Mouse (Mus musculus) neural tube, embryonic 15.5 days (tissue): ENCODE measurements around the gene Pp2d1. TPM values are rescaled to one million over a fixed set of nuclear protein-coding genes. Genes with fewer than 3 reads are reported as not detected.

ENCODE experiments used
- ATAC-seq: fragments of 200-750 bp; cut with Nextera tagmentation; 2 replicates; pipeline ENCODE4 v1.8.0; 2017; ENCODE audit warnings: mild to moderate bottlenecking, moderate TSS enrichment, moderate library complexity; ENCODE audit not compliant: low FRiP score
- H3K27ac ChIP-seq: fragments of 300-500 bp; sonication (generic); replicated peaks from 2 replicates; pipeline ENCODE4 v1.5.1; 2015; ENCODE audit warnings: mild to moderate bottlenecking, inconsistent platforms
- H3K27me3 ChIP-seq: fragments of 300-500 bp; sonication (generic); replicated peaks from 2 replicates; pipeline ENCODE4 v1.6.1; 2015; ENCODE audit warnings: inconsistent platforms
- H3K36me3 ChIP-seq: fragments of 300-500 bp; sonication (generic); 2 replicates; pipeline ENCODE4 v1.6.1; 2015; ENCODE audit warnings: inconsistent platforms
- H3K4me1 ChIP-seq: fragments of 300-500 bp; sonication (generic); 2 replicates; pipeline ENCODE4 v1.6.1; 2015; ENCODE audit warnings: inconsistent platforms
- H3K4me2 ChIP-seq: fragments of 300-500 bp; sonication (generic); 2 replicates; pipeline ENCODE4 v1.6.1; 2015; ENCODE audit warnings: inconsistent platforms, mild to moderate bottlenecking, moderate library complexity
- H3K4me3 ChIP-seq: fragments of 300-500 bp; sonication (generic); replicated peaks from 2 replicates; pipeline ENCODE4 v1.5.1; 2015; ENCODE audit warnings: mild to moderate bottlenecking, inconsistent platforms
- H3K9ac ChIP-seq: fragments of 300-500 bp; sonication (generic); replicated peaks from 2 replicates; pipeline ENCODE4 v1.6.1; 2015; ENCODE audit warnings: mild to moderate bottlenecking, inconsistent platforms
- H3K9me3 ChIP-seq: fragments of 300-500 bp; sonication (generic); replicated peaks from 2 replicates; pipeline ENCODE4 v1.6.1; 2016; ENCODE audit warnings: inconsistent platforms
- WGBS: fragments of 180-500 bp; shearing (Covaris S2); methylation state at CpG from one replicate; pipeline ENCODE4 v1.1.7; 2015; ENCODE audit warnings: mixed read lengths; 5-methylcytosine and 5-hydroxymethylcytosine counted together
- polyA plus RNA-seq: library from polyadenylated mRNA; unstranded; fragments of >200 nt; fragmentation: Nextera tagmentation; extraction: Ambion mirVana; gene quantifications from 2 replicates; pipeline ENCODE4 v1.2.1, GENCODE M21; 2015

The Pp2d1 gene
- polyA plus RNA-seq, 1 experiment from 2014 or later = 0.44 TPM

DNA sequence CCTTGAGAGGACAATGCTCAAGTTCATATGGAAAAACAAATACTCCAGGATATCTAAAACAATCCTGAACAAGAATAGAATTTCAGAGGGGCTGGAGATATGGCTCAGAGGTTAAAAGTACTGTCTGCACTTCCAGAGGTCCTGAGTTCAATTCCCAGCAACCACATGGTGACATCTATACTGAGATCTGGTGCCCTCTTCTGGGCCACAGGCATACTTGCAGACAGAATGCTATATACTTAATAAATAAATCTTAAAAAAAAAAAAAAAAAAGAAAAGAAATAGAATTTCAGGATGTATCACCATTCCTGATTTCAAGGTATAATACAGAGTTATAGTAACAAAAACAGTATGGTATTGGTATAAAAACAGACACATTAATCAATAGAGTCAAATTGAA is 19.9 kb downstream of the Pp2d1 start:
- no peak overlapping the region for H3K4me2 ChIP-seq
- H3K27ac ChIP-seq = no peak overlapping the region
- ATAC-seq = no peak
- H3K27me3 ChIP-seq = no peaks in the 10 kb centered on the region
- peaks cover 12% of the 10 kb centered on the region; the same call in 1 of the 2 replicates for H3K36me3 ChIP-seq
- H3K4me1 ChIP-seq = no peaks in the 10 kb centered on the region
- H3K9ac ChIP-seq = no peak overlapping the region
- no peak overlapping the region for H3K4me3 ChIP-seq
- H3K9me3 ChIP-seq = no peaks in the 10 kb centered on the region

DNA sequence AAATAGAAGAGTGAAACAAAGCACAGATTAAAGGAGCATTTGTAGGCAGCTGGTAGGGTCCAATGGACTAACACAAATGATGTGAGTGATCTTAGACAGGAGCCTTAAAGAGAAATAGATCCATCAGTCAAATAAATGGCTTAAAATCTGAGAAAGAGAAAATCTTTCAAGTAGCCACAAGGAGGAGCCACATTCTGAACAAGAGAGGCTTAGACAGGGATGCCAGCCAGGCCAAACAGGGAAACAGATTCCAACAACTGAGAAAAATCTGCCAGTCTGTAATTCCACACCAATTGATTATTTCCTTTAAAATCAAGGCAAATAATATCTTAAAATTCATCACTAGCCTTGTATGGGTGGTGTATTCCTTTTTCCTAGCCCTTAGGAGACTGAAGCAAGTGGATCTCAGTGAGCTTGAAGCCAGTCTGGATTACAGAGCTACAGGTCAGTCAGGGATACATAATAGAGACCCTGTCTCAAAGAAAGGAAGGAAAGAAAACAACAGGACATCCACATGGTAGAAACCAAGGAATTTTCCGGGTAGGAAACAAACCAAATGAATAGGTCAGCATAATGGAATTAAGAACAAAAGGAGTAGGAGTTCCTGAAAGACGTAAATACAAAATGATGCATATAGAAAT is 26.8 kb downstream of the Pp2d1 start:
- peak; percentile 53; the same call in 1 of the 2 replicates for ATAC-seq
- 85% methylated on average over 2 of the region's 2 CpGs for WGBS

DNA sequence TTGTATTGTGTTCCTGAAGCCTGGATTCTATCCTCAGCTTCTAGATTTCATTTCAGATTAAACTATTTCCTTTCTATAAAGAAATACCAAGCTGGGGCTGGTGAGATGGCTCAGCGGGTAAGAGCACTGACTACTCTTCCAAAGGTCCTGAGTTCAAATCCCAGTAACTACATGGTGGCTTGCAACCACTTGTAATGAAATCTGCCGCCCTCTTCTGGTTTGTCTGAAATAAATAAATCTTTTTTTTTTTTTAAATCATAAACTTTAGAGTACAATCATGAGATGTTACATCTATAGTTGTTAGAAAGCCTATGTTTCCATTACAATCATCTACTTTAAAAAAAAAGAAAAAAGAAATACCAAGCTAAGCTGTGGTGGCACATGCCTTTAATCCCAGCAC is 36.3 kb downstream of the Pp2d1 start:
- Histone ChIP-seq H3K9ac (no peak overlapping the region), H3K27me3 (no peaks in the 10 kb centered on the region), H3K9me3 (no peaks in the 10 kb centered on the region), H3K27ac (no peak overlapping the region), H3K36me3 (peaks cover 49% of the 10 kb centered on the region), H3K4me3 (no peak overlapping the region), H3K4me1 (no peaks in the 10 kb centered on the region), H3K4me2 (no peak overlapping the region)
- ATAC-seq = no peak
- WGBS = 99% methylated on average over 2 of the region's 2 CpGs

More for the DNA sequence above, 26.8 kb downstream of the Pp2d1 start:
- no peak overlapping the region for H3K9ac ChIP-seq
- no peaks in the 10 kb centered on the region for H3K9me3 ChIP-seq
- H3K27me3 ChIP-seq = no peaks in the 10 kb centered on the region
- H3K36me3 ChIP-seq = peaks cover 12% of the 10 kb centered on the region; the same call in 1 of the 2 replicates
- no peak overlapping the region for H3K4me3 ChIP-seq
- H3K27ac ChIP-seq = no peak overlapping the region
- H3K4me1 ChIP-seq = no peaks in the 10 kb centered on the region
- no peak overlapping the region for H3K4me2 ChIP-seq

DNA sequence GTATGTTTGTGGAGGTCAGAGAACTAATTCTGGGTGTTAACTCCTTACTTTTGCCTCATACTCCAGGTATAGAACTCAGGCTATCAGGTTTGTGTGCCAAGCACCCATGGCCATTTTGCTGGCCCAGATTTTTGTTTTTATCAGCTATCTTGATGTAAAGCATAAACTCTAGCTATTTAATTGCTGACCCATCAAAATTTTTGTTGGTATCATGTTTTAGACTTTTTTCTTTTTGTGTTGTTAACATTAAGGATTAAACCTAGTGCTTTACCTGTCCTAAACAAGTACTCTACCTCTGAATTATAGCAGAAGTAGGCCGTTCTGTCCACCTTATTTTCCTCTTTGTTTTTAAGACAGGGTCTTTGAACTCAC is 50.3 kb downstream of the Pp2d1 start:
- no peaks in the 10 kb centered on the region for H3K4me1 ChIP-seq
- no peaks in the 10 kb centered on the region for H3K9me3 ChIP-seq
- H3K36me3 ChIP-seq = peaks cover 24% of the 10 kb centered on the region
- no peak overlapping the region for H3K4me3 ChIP-seq
- H3K9ac ChIP-seq = no peak overlapping the region
- 95% methylated on average over 1 of the region's 1 CpGs for WGBS
- no peak overlapping the region for H3K4me2 ChIP-seq
- H3K27me3 ChIP-seq = no peaks in the 10 kb centered on the region
- H3K27ac ChIP-seq = no peak overlapping the region
- no peak for ATAC-seq

DNA sequence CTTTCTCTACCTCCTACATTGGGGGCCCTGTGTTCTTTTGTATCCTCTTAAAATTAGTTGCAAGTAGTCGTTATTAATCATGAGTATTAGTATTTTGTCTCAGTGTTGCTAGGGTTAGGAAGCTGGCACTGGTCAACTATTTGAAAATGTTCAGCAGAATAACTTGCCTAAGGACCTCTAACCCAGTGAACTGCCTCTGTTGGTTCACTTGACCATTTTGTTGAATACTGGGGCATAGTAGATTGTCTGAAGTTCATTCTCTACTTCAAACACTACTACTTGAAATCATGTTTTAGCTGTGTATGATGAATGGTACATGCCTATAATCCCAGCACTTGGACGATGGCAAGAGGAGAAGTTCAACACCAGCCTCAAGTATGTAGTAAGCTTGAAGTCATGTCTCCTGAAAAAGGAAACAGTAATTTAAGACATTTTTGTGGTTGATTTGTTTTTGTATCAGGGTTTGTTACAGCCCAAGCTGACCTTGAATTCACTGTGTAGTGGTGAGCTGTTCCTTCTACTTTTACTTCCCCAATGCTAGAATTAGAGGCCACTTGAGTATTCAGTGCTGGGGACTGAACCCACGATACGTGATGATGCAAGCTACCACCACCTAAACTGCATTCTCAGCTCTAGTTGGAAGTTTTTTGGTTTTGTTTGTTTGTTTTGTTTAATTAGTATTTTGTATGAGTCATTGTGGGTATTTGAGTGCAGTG is 50.8 kb downstream of the Pp2d1 start:
- Histone ChIP-seq H3K4me2 (no peak overlapping the region), H3K9ac (no peak overlapping the region), H3K27ac (no peak overlapping the region), H3K36me3 (peaks cover 24% of the 10 kb centered on the region), H3K27me3 (no peaks in the 10 kb centered on the region), H3K9me3 (no peaks in the 10 kb centered on the region), H3K4me1 (no peaks in the 10 kb centered on the region), H3K4me3 (no peak overlapping the region)
- 94% methylated on average over 4 of the region's 4 CpGs for WGBS
- no peak for ATAC-seq

DNA sequence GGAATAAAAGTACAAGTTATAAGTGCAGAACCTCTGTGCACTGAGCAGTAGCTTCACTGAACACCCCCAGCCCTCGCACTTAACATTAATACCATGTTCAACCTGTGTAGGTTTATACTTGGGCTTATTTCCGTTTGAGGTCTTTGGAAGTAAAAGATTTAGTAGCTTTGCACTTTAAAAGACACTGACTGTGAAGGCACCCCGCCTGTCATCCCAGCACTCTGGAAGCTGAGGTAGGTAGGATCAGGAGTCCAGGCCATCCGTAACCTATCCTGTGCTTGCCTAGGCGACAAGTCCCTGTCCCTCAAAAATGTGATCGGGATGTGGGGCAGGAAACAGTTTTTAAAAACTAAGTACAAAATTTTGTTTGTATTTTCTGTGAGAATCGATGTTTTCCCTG is 58.8 kb downstream of the Pp2d1 start:
- Histone ChIP-seq H3K27ac (no peak overlapping the region), H3K4me1 (peaks cover 27% of the 10 kb centered on the region), H3K9me3 (no peaks in the 10 kb centered on the region), H3K9ac (peak overlapping the region; percentile 99), H3K4me3 (peak overlapping the region; percentile 93), H3K27me3 (no peaks in the 10 kb centered on the region), H3K4me2 (peak overlapping the region; percentile 80), H3K36me3 (peaks cover 7% of the 10 kb centered on the region)
- ATAC-seq = no peak
- 55% methylated on average over 7 of the region's 7 CpGs for WGBS

DNA sequence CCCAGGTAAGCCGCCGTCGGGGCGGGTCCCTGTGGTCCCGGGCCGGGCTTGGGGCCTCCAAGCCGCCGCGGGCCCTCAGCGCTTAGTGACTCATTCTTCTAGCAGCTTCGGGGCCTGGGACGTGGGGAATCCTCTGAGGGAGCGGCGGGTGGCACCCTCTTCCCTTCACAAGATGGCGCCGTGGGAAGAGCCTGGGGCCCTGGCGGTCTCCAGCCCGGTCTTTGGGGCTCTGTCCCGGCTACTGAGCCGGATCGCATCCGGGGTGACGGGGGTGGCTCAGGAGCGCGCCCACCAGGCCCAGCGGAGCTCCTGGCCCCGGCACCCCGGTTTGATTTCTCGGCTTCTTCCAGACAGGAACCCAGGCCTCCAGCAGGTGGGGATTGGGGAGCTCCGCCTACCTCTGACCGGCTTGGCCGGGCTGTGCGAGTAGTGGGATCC is 59.6 kb downstream of the Pp2d1 start:
- under 1% methylated on average over 33 of the region's 33 CpGs for WGBS
- H3K36me3 ChIP-seq = peaks cover 6% of the 10 kb centered on the region
- H3K9ac ChIP-seq = peak overlapping the region; percentile 99
- H3K4me3 ChIP-seq = peak overlapping the region; percentile 93
- H3K27ac ChIP-seq = peak overlapping the region; percentile 97
- no peaks in the 10 kb centered on the region for H3K9me3 ChIP-seq
- H3K27me3 ChIP-seq = no peaks in the 10 kb centered on the region
- H3K4me1 ChIP-seq = peaks cover 27% of the 10 kb centered on the region
- peak overlapping the region; percentile 80 for H3K4me2 ChIP-seq
- ATAC-seq = peak; percentile 1; the same call in 1 of the 2 replicates

DNA sequence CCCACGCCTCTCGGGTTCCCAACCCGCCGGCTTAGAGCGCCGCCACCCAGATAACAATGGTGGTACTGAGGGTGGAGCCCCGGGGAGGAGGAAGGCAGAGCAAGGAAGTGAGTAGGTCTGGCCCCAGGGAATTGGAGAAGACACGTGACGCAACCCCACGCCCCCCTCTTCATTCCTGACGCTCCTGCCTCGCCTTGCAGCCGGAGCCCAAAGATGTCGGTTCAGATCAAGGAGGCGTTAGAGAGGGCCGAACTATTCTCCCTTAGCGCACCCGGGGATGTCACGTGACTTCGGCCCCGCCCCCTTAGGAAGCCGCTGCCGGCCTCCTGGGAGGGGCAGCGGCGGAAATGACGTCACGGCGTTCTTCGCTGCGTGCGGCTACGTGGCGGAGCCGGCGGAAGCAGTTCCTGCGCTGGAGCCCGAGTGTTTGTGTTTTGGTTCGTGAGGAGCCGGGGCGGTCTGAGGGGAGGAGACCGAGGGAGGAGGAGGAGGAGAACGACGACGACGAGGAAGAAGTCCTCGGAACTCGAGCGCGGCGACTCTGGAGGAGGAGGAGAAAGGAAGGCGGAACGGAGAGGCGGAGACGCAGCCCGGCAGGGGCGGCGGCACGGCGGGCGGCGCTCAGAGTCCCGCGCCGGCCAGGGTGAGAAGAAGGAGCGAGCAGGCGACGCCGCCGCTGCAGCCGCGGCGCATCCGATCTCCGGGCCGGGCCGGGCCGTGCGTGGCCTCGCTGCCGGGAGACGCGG is 60.2 kb downstream of the Pp2d1 start, which contains the start of gene Rab5a:
Rab5a (plus strand) TSS at position 377 of the 746 bp plus-strand sequence.
- Histone ChIP-seq H3K36me3 (no peaks in the 10 kb centered on the region), H3K4me3 (peak within 1 kb of the TSS; percentile 93), H3K9me3 (no peaks in the 10 kb centered on the region), H3K9ac (peak within 1 kb of the TSS; percentile 99), H3K4me1 (peaks cover 27% of the 10 kb centered on the region), H3K4me2 (peak within 1 kb of the TSS; percentile 80), H3K27ac (peak within 1 kb of the TSS; percentile 97), H3K27me3 (no peaks in the 10 kb centered on the region)
- ATAC-seq = peak; percentile 98
- WGBS = 1% methylated on average over 73 of the region's 82 CpGs

DNA sequence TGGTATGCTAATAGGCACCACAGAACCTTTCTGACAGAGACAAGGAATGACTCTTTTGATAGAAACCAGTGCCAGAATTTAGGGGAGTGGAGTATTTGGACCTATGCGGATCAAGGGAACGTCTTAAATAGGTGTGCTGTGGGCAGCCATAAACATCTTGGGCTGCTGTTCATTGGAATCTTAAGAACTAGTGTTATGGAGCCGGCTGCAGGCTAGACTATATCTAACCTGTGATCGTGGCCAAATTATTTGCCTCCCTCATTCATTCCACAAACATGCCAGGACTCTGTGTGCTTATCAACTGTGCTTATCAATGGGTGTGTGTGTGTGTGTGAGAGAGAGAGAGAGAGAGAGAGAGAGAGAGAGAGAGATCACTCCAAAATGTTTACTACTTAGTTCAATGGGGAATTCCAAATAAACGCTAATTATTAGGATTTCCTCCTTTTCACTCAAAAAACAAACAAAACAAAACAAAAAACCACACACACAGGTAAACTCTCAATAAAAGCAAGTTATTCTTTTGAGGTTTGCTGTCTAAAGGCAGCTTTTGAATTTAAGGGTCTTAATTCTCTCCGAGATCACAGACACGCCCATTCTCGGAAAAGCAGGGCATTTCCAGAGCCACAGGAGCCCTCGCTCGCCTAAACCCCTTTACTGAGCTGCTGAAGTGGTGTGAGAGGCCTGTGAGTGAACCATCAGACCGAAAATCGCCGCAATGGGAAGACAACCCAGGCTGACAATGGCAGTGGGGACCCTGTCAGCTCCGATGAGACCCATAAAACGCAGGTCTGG is 61.0 kb downstream of the Pp2d1 start:
- peak overlapping the region; percentile 67 for H3K9ac ChIP-seq
- peak overlapping the region; percentile 93 for H3K4me3 ChIP-seq
- 7% methylated on average over 15 of the region's 15 CpGs for WGBS
- H3K4me1 ChIP-seq = peaks cover 27% of the 10 kb centered on the region
- no peak for ATAC-seq
- H3K27me3 ChIP-seq = no peaks in the 10 kb centered on the region
- peak overlapping the region; percentile 58 for H3K4me2 ChIP-seq
- H3K36me3 ChIP-seq = no peaks in the 10 kb centered on the region
- peak overlapping the region; percentile 97 for H3K27ac ChIP-seq
- H3K9me3 ChIP-seq = no peaks in the 10 kb centered on the region

DNA sequence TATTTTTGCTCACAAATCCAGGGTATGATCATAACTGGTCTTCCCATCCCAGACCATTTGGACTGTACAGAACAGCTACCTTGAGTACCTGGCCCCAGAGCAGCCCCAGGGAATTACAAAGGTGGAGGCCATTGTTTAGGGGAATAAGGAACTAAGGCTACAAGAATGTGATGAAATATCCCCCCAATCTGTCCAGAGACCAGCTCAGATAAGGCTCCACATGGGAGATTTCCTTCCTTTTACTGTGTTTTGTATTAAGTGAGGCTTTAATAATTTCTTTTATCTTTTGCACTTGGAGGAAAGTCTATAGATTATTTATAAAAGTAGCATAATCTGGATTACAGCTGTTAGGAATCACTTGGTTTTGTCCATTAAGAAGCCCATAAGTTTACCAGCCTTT is 70.6 kb downstream of the Pp2d1 start:
- Histone ChIP-seq H3K4me2 (no peak overlapping the region), H3K9me3 (no peaks in the 10 kb centered on the region), H3K9ac (no peak overlapping the region), H3K4me3 (no peak overlapping the region), H3K27me3 (no peaks in the 10 kb centered on the region), H3K4me1 (0 out of 2 replicates have a peak, but pooled peaks cover under 1% of the 10 kb centered on the region), H3K27ac (no peak overlapping the region), H3K36me3 (no peaks in the 10 kb centered on the region)
- no peak for ATAC-seq

DNA sequence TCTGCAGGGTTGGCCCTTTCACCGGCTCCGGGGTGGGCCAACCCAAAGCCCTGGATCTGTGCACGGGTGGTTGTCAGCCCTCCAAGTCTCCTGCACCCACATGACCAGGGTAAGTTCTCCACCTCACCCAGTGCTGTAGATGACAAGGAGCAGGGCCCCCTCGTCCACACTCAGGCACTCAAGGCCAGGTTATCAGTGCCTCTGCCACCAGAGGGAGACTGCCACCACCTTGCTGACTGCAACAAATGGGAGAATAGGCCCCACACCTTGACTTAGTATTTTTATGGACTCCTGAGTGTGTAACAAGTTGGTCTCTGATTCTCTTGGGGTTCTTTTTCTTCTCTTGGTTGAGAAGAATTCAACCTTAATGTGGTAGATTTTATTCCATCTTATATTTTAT is 73.7 kb downstream of the Pp2d1 start:
- Histone ChIP-seq H3K27ac (no peak overlapping the region), H3K9ac (no peak overlapping the region), H3K36me3 (no peaks in the 10 kb centered on the region), H3K4me2 (no peak overlapping the region), H3K27me3 (no peaks in the 10 kb centered on the region), H3K4me3 (no peak overlapping the region), H3K9me3 (no peaks in the 10 kb centered on the region), H3K4me1 (peaks cover 11% of the 10 kb centered on the region)
- 60% methylated on average over 4 of the region's 4 CpGs for WGBS
- ATAC-seq = no peak
